Comparison of ENCODE assay signal across 10 mouse cellular contexts in genomic region chr14:62975046-62975445, GRCm38 (mm10). TPM values are rescaled to one million over a fixed set of nuclear protein-coding genes. Genes with fewer than 3 reads are reported as not detected.
DNase-seq lines count a peak whose midpoint lies in the region; ATAC-seq lines count a peak whose summit lies in the region.
"Had no signal": no experiment of that assay in that cellular context is flagged by ENCODE, and none has a peak within 500 bp of the region (broad histone marks: within the 10 kb centered on the region; RNA-seq: fewer than 3 reads in every experiment).

No protein-coding gene starts in this region.

- H3K9ac ChIP-seq in liver, embryonic 11.5 days (ENCODE audit: low read depth, low read length) = no peak overlapping the region
- H3K9ac ChIP-seq: heart, embryonic 15.5 days had no signal

- no peaks in the 10 kb centered on the region for H3K27me3 ChIP-seq in liver, embryonic 11.5 days (replicated peaks; ENCODE audit: control insufficient read depth, insufficient read depth, low read length)
- H3K27me3 ChIP-seq: heart, embryonic 15.5 days had no signal

- no peak for ATAC-seq in liver, embryonic 11.5 days (replicated peaks; ENCODE audit: low FRiP score)

- no peak overlapping the region; the same call in 1 of the 2 replicates for H3K4me2 ChIP-seq in liver, embryonic 11.5 days
- H3K4me2 ChIP-seq: heart, embryonic 15.5 days had no signal

- no peaks in the 10 kb centered on the region for H3K36me3 ChIP-seq in liver, embryonic 11.5 days (ENCODE audit: control insufficient read depth, insufficient read depth, low read length)
- H3K36me3 ChIP-seq: heart, embryonic 15.5 days had no signal

- peak; percentile 27 for DNase-seq in ovary, postnatal 10 days (ENCODE audit: low spot score)
- DNase-seq in ovary, adult 18-20 months (ENCODE audit: low spot score) = no peak
- peak; percentile 63 for DNase-seq in brain, adult 2 months (ENCODE audit: low read depth, low spot score)
- peak; percentile 61 to 69 for DNase-seq in frontal cortex, postnatal 36 days (ENCODE audit: low spot score in 2 of 2)
- peak; percentile 70 for DNase-seq in kidney, adult 9 months
- DNase-seq in liver, embryonic 11.5 days (ENCODE audit: low spot score) = peak; percentile 54
- DNase-seq in right cerebral cortex, postnatal 14 days = peak; percentile 82
- peak; percentile 27 for DNase-seq in yolk sac, embryonic 10.5 days (ENCODE audit: low spot score)

- H3K4me1 ChIP-seq in liver, embryonic 11.5 days (replicated peaks; ENCODE audit: control insufficient read depth, insufficient read depth, low read length) = no peaks in the 10 kb centered on the region
- H3K4me1 ChIP-seq: heart, embryonic 15.5 days had no signal

- 10% methylated on average over 5 of the region's 5 CpGs for WGBS in liver, embryonic 11.5 days

- no peaks in the 10 kb centered on the region for H3K9me3 ChIP-seq in liver, embryonic 11.5 days (ENCODE audit: control insufficient read depth, low read length)
- H3K9me3 ChIP-seq: heart, embryonic 15.5 days had no signal

- H3K4me3 ChIP-seq in liver, embryonic 11.5 days (ENCODE audit: low read depth, low read length) = no peak overlapping the region
- H3K4me3 ChIP-seq: heart, embryonic 15.5 days had no signal

- no peak overlapping the region for H3K27ac ChIP-seq in liver, embryonic 11.5 days (ENCODE audit: low read depth, low read length)
- H3K27ac ChIP-seq: heart, embryonic 15.5 days had no signal

RNA-seq across cellular contexts. Expression of gene Defb48, which starts 9.3 kb away (rescaled TPM):
- not detected in 2 replicates for polyA plus RNA-seq in liver, embryonic 11.5 days (2014; fragmentation: Nextera tagmentation; extraction: Ambion mirVana)
- polyA plus RNA-seq: heart, embryonic 15.5 days; stomach, embryonic 16.5 days had no signal

RNA-seq across cellular contexts. Expression of gene Defb47, which starts 22.8 kb away (rescaled TPM):
- polyA plus RNA-seq in liver, embryonic 11.5 days (2014; fragmentation: Nextera tagmentation; extraction: Ambion mirVana) = not detected in 2 replicates
- polyA plus RNA-seq: heart, embryonic 15.5 days; stomach, embryonic 16.5 days had no signal

RNA-seq across cellular contexts. Expression of gene Defb43, which starts 36.5 kb away (rescaled TPM):
- polyA plus RNA-seq in liver, embryonic 11.5 days (2014; fragmentation: Nextera tagmentation; extraction: Ambion mirVana) = not detected in 2 replicates
- polyA plus RNA-seq: heart, embryonic 15.5 days; stomach, embryonic 16.5 days had no signal
